Mouse (Mus musculus) lung, embryonic 15.5 days (tissue): ENCODE measurements around the gene Iffo1. TPM values are rescaled to one million over a fixed set of nuclear protein-coding genes. Genes with fewer than 3 reads are reported as not detected.
A peak's percentile ranks its signal among the peaks of the same experiment; 100 is the strongest.

ENCODE experiments used
- ATAC-seq: fragments of 200-750 bp; cut with Nextera tagmentation; 2 replicates; pipeline ENCODE4 v1.8.0; 2017; ENCODE audit warnings: moderate number of reproducible peaks, borderline replicate concordance; ENCODE audit not compliant: low FRiP score, low TSS enrichment; ENCODE audit errors: extremely low read depth
- H3K27ac ChIP-seq: fragments of 300-500 bp; sonication (generic); 2 replicates; pipeline ENCODE4 v1.5.1; 2015; ENCODE audit warnings: moderate library complexity, mild to moderate bottlenecking, inconsistent platforms
- H3K27me3 ChIP-seq: fragments of 300-500 bp; sonication (generic); 2 replicates; pipeline ENCODE4 v1.6.1; 2015; ENCODE audit warnings: inconsistent platforms
- H3K36me3 ChIP-seq: fragments of 300-500 bp; sonication (generic); 2 replicates; pipeline ENCODE4 v1.6.1; 2015; ENCODE audit warnings: inconsistent platforms
- H3K4me1 ChIP-seq: fragments of 300-500 bp; sonication (generic); 2 replicates; pipeline ENCODE4 v1.6.1; 2015; ENCODE audit warnings: inconsistent platforms
- H3K4me2 ChIP-seq: fragments of 300-500 bp; sonication (generic); 2 replicates; pipeline ENCODE4 v1.6.1; 2015; ENCODE audit warnings: inconsistent platforms, mild to moderate bottlenecking, moderate library complexity
- H3K4me3 ChIP-seq: fragments of 300-500 bp; sonication (generic); 2 replicates; pipeline ENCODE4 v1.5.1; 2015; ENCODE audit warnings: mild to moderate bottlenecking, inconsistent platforms
- H3K9ac ChIP-seq: fragments of 300-500 bp; sonication (generic); 2 replicates; pipeline ENCODE4 v1.6.1; 2015; ENCODE audit warnings: inconsistent platforms
- H3K9me3 ChIP-seq: fragments of 300-500 bp; sonication (generic); 2 replicates; pipeline ENCODE4 v1.6.1; 2016; ENCODE audit warnings: inconsistent platforms
- WGBS: fragments of 180-500 bp; shearing (Covaris S2); methylation state at CpG from one replicate; pipeline ENCODE4 v1.1.7; 2015; 5-methylcytosine and 5-hydroxymethylcytosine counted together
- polyA plus RNA-seq: library from polyadenylated mRNA; unstranded; fragments of >200 nt; fragmentation: Nextera tagmentation; extraction: Ambion mirVana; gene quantifications from 2 replicates; pipeline ENCODE4 v1.2.1, GENCODE M21; 2015

The Iffo1 gene
- polyA plus RNA-seq, 1 experiment from 2014 or later = 6.8 TPM

- 78% methylated on average over 14 of the region's 14 CpGs for WGBS
Measured at GRCm38 (mm10) chr6:125109371-125109770, 35.7 kb upstream of the Iffo1 start.

GRCm38 (mm10) chr6:125110927-125111326, 34.1 kb upstream of the Iffo1 start:
- Histone ChIP-seq H3K27me3 (no peaks in the 10 kb centered on the region), H3K4me2 (no peak overlapping the region), H3K4me1 (no peaks in the 10 kb centered on the region), H3K9me3 (no peaks in the 10 kb centered on the region), H3K27ac (no peak overlapping the region), H3K36me3 (peaks cover 98% of the 10 kb centered on the region), H3K4me3 (no peak overlapping the region), H3K9ac (no peak overlapping the region)
- ATAC-seq = no peak
- WGBS = 90% methylated on average over 7 of the region's 7 CpGs

More at GRCm38 (mm10) chr6:125109371-125109770, 35.7 kb upstream of the Iffo1 start:
- no peak for ATAC-seq
- no peak overlapping the region for H3K27ac ChIP-seq
- no peaks in the 10 kb centered on the region for H3K4me1 ChIP-seq
- H3K36me3 ChIP-seq = peaks cover 100% of the 10 kb centered on the region
- H3K27me3 ChIP-seq = no peaks in the 10 kb centered on the region
- no peak overlapping the region for H3K4me2 ChIP-seq
- H3K9me3 ChIP-seq = no peaks in the 10 kb centered on the region
- no peak overlapping the region for H3K9ac ChIP-seq
- no peak overlapping the region for H3K4me3 ChIP-seq

- H3K9ac ChIP-seq = no peak overlapping the region
- WGBS = 86% methylated on average over 11 of the region's 11 CpGs
- peaks cover 97% of the 10 kb centered on the region for H3K36me3 ChIP-seq
Measured at GRCm38 (mm10) chr6:125112553-125112952, 32.5 kb upstream of the Iffo1 start.

GRCm38 (mm10) chr6:125119387-125119786, 25.7 kb upstream of the Iffo1 start:
- no peak overlapping the region for H3K4me3 ChIP-seq
- no peaks in the 10 kb centered on the region for H3K4me1 ChIP-seq
- H3K27ac ChIP-seq = no peak overlapping the region
- H3K36me3 ChIP-seq = peaks cover 96% of the 10 kb centered on the region
- ATAC-seq = no peak
- 89% methylated on average over 8 of the region's 8 CpGs for WGBS
- H3K9ac ChIP-seq = no peak overlapping the region
- no peak overlapping the region for H3K4me2 ChIP-seq
- no peaks in the 10 kb centered on the region for H3K27me3 ChIP-seq
- H3K9me3 ChIP-seq = no peaks in the 10 kb centered on the region

More at GRCm38 (mm10) chr6:125112553-125112952, 32.5 kb upstream of the Iffo1 start:
- H3K27me3 ChIP-seq = no peaks in the 10 kb centered on the region
- H3K4me3 ChIP-seq = no peak overlapping the region
- H3K4me1 ChIP-seq = no peaks in the 10 kb centered on the region
- ATAC-seq = no peak
- no peak overlapping the region for H3K27ac ChIP-seq
- no peak overlapping the region for H3K4me2 ChIP-seq
- H3K9me3 ChIP-seq = no peaks in the 10 kb centered on the region

GRCm38 (mm10) chr6:125128724-125129123, 16.3 kb upstream of the Iffo1 start:
- WGBS = 84% methylated on average over 12 of the region's 12 CpGs
- H3K4me2 ChIP-seq = no peak overlapping the region
- no peaks in the 10 kb centered on the region for H3K27me3 ChIP-seq
- peaks cover 74% of the 10 kb centered on the region for H3K36me3 ChIP-seq
- H3K9me3 ChIP-seq = no peaks in the 10 kb centered on the region
- no peak overlapping the region for H3K27ac ChIP-seq
- ATAC-seq = no peak
- H3K4me1 ChIP-seq = peaks cover 7% of the 10 kb centered on the region; the same call in 1 of the 2 replicates
- H3K4me3 ChIP-seq = no peak overlapping the region
- no peak overlapping the region for H3K9ac ChIP-seq

- WGBS = 86% methylated on average over 20 of the region's 20 CpGs
- ATAC-seq = no peak
- peaks cover 74% of the 10 kb centered on the region for H3K36me3 ChIP-seq
Measured at GRCm38 (mm10) chr6:125129710-125130402, 15.2 kb upstream of the Iffo1 start.

GRCm38 (mm10) chr6:125131302-125132156, 13.5 kb upstream of the Iffo1 start, which contains the start of gene Nop2:
Nop2 (plus strand) TSS chr6:125131909.
- no peaks in the 10 kb centered on the region for H3K27me3 ChIP-seq
- H3K36me3 ChIP-seq = peaks cover 73% of the 10 kb centered on the region
- WGBS = 1% methylated on average over 64 of the region's 66 CpGs
- ATAC-seq = peak; percentile 95
- H3K9me3 ChIP-seq = no peaks in the 10 kb centered on the region
- H3K4me2 ChIP-seq = peak within 1 kb of the TSS; percentile 83
- H3K4me3 ChIP-seq = peak within 1 kb of the TSS; percentile 82
- H3K9ac ChIP-seq = peak within 1 kb of the TSS; percentile 82
- H3K27ac ChIP-seq = peak within 1 kb of the TSS; percentile 86
- H3K4me1 ChIP-seq = peaks cover 7% of the 10 kb centered on the region; the same call in 1 of the 2 replicates

More at GRCm38 (mm10) chr6:125129710-125130402, 15.2 kb upstream of the Iffo1 start:
- H3K9me3 ChIP-seq = no peaks in the 10 kb centered on the region
- no peak overlapping the region for H3K9ac ChIP-seq
- peaks cover 7% of the 10 kb centered on the region; the same call in 1 of the 2 replicates for H3K4me1 ChIP-seq
- H3K27me3 ChIP-seq = no peaks in the 10 kb centered on the region
- no peak overlapping the region for H3K4me2 ChIP-seq
- H3K4me3 ChIP-seq = no peak overlapping the region
- H3K27ac ChIP-seq = no peak overlapping the region

- Histone ChIP-seq H3K36me3 (peaks cover 73% of the 10 kb centered on the region), H3K4me2 (peak overlapping the region; percentile 83)
- 4% methylated on average over 11 of the region's 11 CpGs for WGBS
Measured at GRCm38 (mm10) chr6:125132470-125132869, 12.6 kb upstream of the Iffo1 start.

GRCm38 (mm10) chr6:125137002-125137671, 7.9 kb upstream of the Iffo1 start:
- Histone ChIP-seq H3K4me1 (0 out of 2 replicates have a peak, but pooled peaks cover 3% of the 10 kb centered on the region), H3K9me3 (no peaks in the 10 kb centered on the region), H3K27ac (no peak overlapping the region), H3K4me2 (no peak overlapping the region), H3K36me3 (peaks cover 88% of the 10 kb centered on the region), H3K27me3 (no peaks in the 10 kb centered on the region), H3K9ac (no peak overlapping the region), H3K4me3 (no peak overlapping the region)
- 86% methylated on average over 19 of the region's 19 CpGs for WGBS
- no peak for ATAC-seq

More at GRCm38 (mm10) chr6:125132470-125132869, 12.6 kb upstream of the Iffo1 start:
- Histone ChIP-seq H3K9me3 (no peaks in the 10 kb centered on the region), H3K4me1 (peaks cover 7% of the 10 kb centered on the region; the same call in 1 of the 2 replicates), H3K4me3 (peak overlapping the region; percentile 82), H3K9ac (peak overlapping the region; percentile 82), H3K27ac (no peak overlapping the region), H3K27me3 (no peaks in the 10 kb centered on the region)
- ATAC-seq = no peak

GRCm38 (mm10) chr6:125139747-125140146, 5.3 kb upstream of the Iffo1 start:
- no peaks in the 10 kb centered on the region for H3K27me3 ChIP-seq
- no peak overlapping the region for H3K4me3 ChIP-seq
- no peak overlapping the region for H3K4me2 ChIP-seq
- 85% methylated on average over 7 of the region's 7 CpGs for WGBS
- no peak overlapping the region for H3K27ac ChIP-seq
- H3K4me1 ChIP-seq = peaks cover 1% of the 10 kb centered on the region
- no peak overlapping the region for H3K9ac ChIP-seq
- no peaks in the 10 kb centered on the region for H3K9me3 ChIP-seq
- peaks cover 88% of the 10 kb centered on the region for H3K36me3 ChIP-seq
- no peak for ATAC-seq

GRCm38 (mm10) chr6:125142436-125142835, 2.6 kb upstream of the Iffo1 start:
- 94% methylated on average over 8 of the region's 8 CpGs for WGBS
- Histone ChIP-seq H3K9ac (no peak overlapping the region), H3K4me3 (no peak overlapping the region), H3K9me3 (no peaks in the 10 kb centered on the region), H3K4me2 (no peak overlapping the region), H3K27me3 (no peaks in the 10 kb centered on the region), H3K4me1 (peaks cover 24% of the 10 kb centered on the region), H3K36me3 (peaks cover 62% of the 10 kb centered on the region), H3K27ac (no peak overlapping the region)
- no peak for ATAC-seq
